Mouse (Mus musculus) CH12.LX (cell line): ENCODE results near the gene Gm21885. TPM values are rescaled to one million over a fixed set of nuclear protein-coding genes. Genes with fewer than 3 reads are reported as not detected.

Experiments
- DNase-seq: peaks from one replicate; pipeline ENCODE4 v3.0.0-alpha.2; 2013; ENCODE audit errors: extremely low read depth
- H3K27ac ChIP-seq: 2 replicates; pipeline ENCODE4 v1.5.1; 2012; ENCODE audit warnings: low read depth, mild to moderate bottlenecking, control low read depth, moderate library complexity; ENCODE audit not compliant: insufficient read depth
- H3K27me3 ChIP-seq: replicated peaks from 2 replicates; pipeline ENCODE3; 2012; ENCODE audit warnings: inconsistent platforms
- H3K36me3 ChIP-seq, 2 experiments: replicated peaks in 1 of 2; 2 replicates each; pipeline versions ENCODE3 to v1.6.1; 2012; ENCODE audit warnings: inconsistent platforms in 1 of 2, low read length in 1 of 2, mild to moderate bottlenecking in 1 of 2, mixed read lengths in 1 of 2, moderate library complexity in 1 of 2; ENCODE audit not compliant: control insufficient read depth in 1 of 2, insufficient read depth in 1 of 2
- H3K4me1 ChIP-seq, 2 experiments: 2 replicates each; pipeline ENCODE4 v1.6.1; 2012; ENCODE audit warnings: inconsistent platforms in 1 of 2, moderate library complexity in 1 of 2; ENCODE audit not compliant: insufficient read depth in 2 of 2, control insufficient read depth in 1 of 2
- H3K4me2 ChIP-seq: 2 replicates; pipeline ENCODE4 v1.6.1; 2012; ENCODE audit warnings: low read depth, mild to moderate bottlenecking, control low read depth; ENCODE audit not compliant: poor library complexity, insufficient read depth, severe bottlenecking
- H3K4me3 ChIP-seq, 3 experiments: fragments of 150-350 bp in 1 of 3; sonication (generic) in 1 of 3; replicated peaks in 1 of 3; 2 replicates each; pipeline versions ENCODE3 to v1.5.1; 2011 to 2012; ENCODE audit warnings: low read depth in 2 of 3, low read length in 2 of 3, mild to moderate bottlenecking in 2 of 3, moderate library complexity in 2 of 3, control low read depth in 1 of 3, improper control_type of control experiment in 1 of 3, inconsistent platforms in 1 of 3, mixed read lengths in 1 of 3; ENCODE audit not compliant: poor library complexity in 1 of 3
- H3K79me2 ChIP-seq: replicated peaks from 2 replicates; pipeline ENCODE4 v1.6.1; 2012; ENCODE audit warnings: mild to moderate bottlenecking, moderate library complexity; ENCODE audit not compliant: control insufficient read depth, poor library complexity, insufficient read depth, severe bottlenecking; ENCODE audit errors: extremely low read depth
- H3K9ac ChIP-seq: 2 replicates; pipeline ENCODE4 v1.6.1; 2012; ENCODE audit warnings: low read depth, mild to moderate bottlenecking, control low read depth, moderate library complexity; ENCODE audit not compliant: insufficient read depth
- H3K9me3 ChIP-seq: replicated peaks from 2 replicates; pipeline ENCODE3; 2012; ENCODE audit warnings: low read length, inconsistent platforms, mixed read lengths
- BHLHE40 ChIP-seq: IDR thresholded peaks from 2 replicates; pipeline ENCODE4 v1.6.1; 2011; ENCODE audit warnings: mild to moderate bottlenecking, low read depth, low read length, improper control_type of control experiment
- CHD1 ChIP-seq: IDR thresholded peaks from 2 replicates; pipeline ENCODE4 v1.6.1; 2012; ENCODE audit warnings: low read depth, low read length, improper control_type of control experiment, inconsistent platforms
- CHD2 ChIP-seq: IDR thresholded peaks from 2 replicates; pipeline ENCODE4 v1.6.1; 2011; ENCODE audit warnings: low read length, improper control_type of control experiment
- CTCF ChIP-seq, 2 experiments: IDR thresholded peaks in 1 of 2; conservative IDR thresholded peaks in 1 of 2; 2 replicates each; pipeline ENCODE4 v1.5.1; 2011 to 2012; ENCODE audit warnings: low read depth in 2 of 2, low read length in 2 of 2, improper control_type of control experiment in 1 of 2, inconsistent platforms in 1 of 2, mild to moderate bottlenecking in 1 of 2, moderate library complexity in 1 of 2
- E2F4 ChIP-seq: IDR thresholded peaks from 2 replicates; pipeline ENCODE4 v1.6.1; 2011; ENCODE audit warnings: low read depth, low read length, improper control_type of control experiment; ENCODE audit not compliant: insufficient replicate concordance
- ELF1 ChIP-seq: IDR thresholded peaks from 2 replicates; pipeline ENCODE4 v1.6.1; 2014; ENCODE audit warnings: low read depth, mild to moderate bottlenecking, inconsistent platforms, low read length, improper control_type of control experiment
- EP300 ChIP-seq: IDR thresholded peaks from 2 replicates; pipeline ENCODE4 v1.6.1; 2011; ENCODE audit warnings: low read length, improper control_type of control experiment
- ETS1 ChIP-seq: conservative IDR thresholded peaks from 2 replicates; pipeline ENCODE4 v1.6.1; 2012; ENCODE audit warnings: low read depth, mild to moderate bottlenecking, inconsistent platforms, low read length, improper control_type of control experiment, moderate library complexity
- HCFC1 ChIP-seq: IDR thresholded peaks from 2 replicates; pipeline ENCODE4 v1.6.1; 2012; ENCODE audit warnings: low read depth, mild to moderate bottlenecking, inconsistent platforms, low read length, improper control_type of control experiment
- IRF4 ChIP-seq: IDR thresholded peaks from 2 replicates; pipeline ENCODE4 v1.6.1; 2014; ENCODE audit warnings: low read depth, mild to moderate bottlenecking, inconsistent platforms, low read length, improper control_type of control experiment
- JUND ChIP-seq: conservative IDR thresholded peaks from 2 replicates; pipeline ENCODE4 v1.6.1; 2011; ENCODE audit warnings: low read depth, low read length, improper control_type of control experiment
- KAT2A ChIP-seq: IDR thresholded peaks from 2 replicates; pipeline ENCODE4 v1.6.1; 2012; ENCODE audit warnings: low read length, improper control_type of control experiment, inconsistent platforms; ENCODE audit not compliant: insufficient replicate concordance
- MAX ChIP-seq: IDR thresholded peaks from 2 replicates; pipeline ENCODE4 v1.6.1; 2011; ENCODE audit warnings: low read length, improper control_type of control experiment
- MAZ ChIP-seq: IDR thresholded peaks from 2 replicates; pipeline ENCODE4 v1.6.1; 2012; ENCODE audit warnings: low read depth, mild to moderate bottlenecking, inconsistent platforms, low read length, improper control_type of control experiment, moderate library complexity
- MEF2A ChIP-seq: IDR thresholded peaks from 2 replicates; pipeline ENCODE4 v1.6.1; 2014; ENCODE audit warnings: low read depth, mild to moderate bottlenecking, inconsistent platforms, low read length, improper control_type of control experiment, borderline replicate concordance
- MXI1 ChIP-seq: IDR thresholded peaks from 2 replicates; pipeline ENCODE4 v1.6.1; 2011; ENCODE audit warnings: mild to moderate bottlenecking, low read depth, low read length, improper control_type of control experiment
- MYC ChIP-seq: IDR thresholded peaks from 2 replicates; pipeline ENCODE4 v1.6.1; 2011; ENCODE audit warnings: low read depth, mild to moderate bottlenecking, improper control_type of control experiment, low read length
- NELFE ChIP-seq: IDR thresholded peaks from 2 replicates; pipeline ENCODE4 v1.6.1; 2011; ENCODE audit warnings: low read depth, low read length, improper control_type of control experiment
- NRF1 ChIP-seq: IDR thresholded peaks from 2 replicates; pipeline ENCODE4 v1.6.1; 2014; ENCODE audit warnings: low read depth, mild to moderate bottlenecking, inconsistent platforms, low read length, improper control_type of control experiment, moderate library complexity
- PAX5 ChIP-seq: IDR thresholded peaks from 2 replicates; pipeline ENCODE4 v1.6.1; 2012; ENCODE audit warnings: low read length, inconsistent platforms, mixed read lengths
- POLR2A ChIP-seq: IDR thresholded peaks from 2 replicates; pipeline ENCODE4 v1.6.1; 2011; ENCODE audit warnings: low read depth, mild to moderate bottlenecking, improper control_type of control experiment, low read length
- POLR2AphosphoS2 ChIP-seq: IDR thresholded peaks from 2 replicates; pipeline ENCODE4 v1.6.1; 2011; ENCODE audit warnings: low read depth, low read length, improper control_type of control experiment
- RAD21 ChIP-seq: IDR thresholded peaks from 2 replicates; pipeline ENCODE4 v1.6.1; 2011; ENCODE audit warnings: low read depth, mild to moderate bottlenecking, low read length, improper control_type of control experiment, moderate library complexity
- SMC3 ChIP-seq: IDR thresholded peaks from 2 replicates; pipeline ENCODE4 v1.6.1; 2011; ENCODE audit warnings: low read depth, low read length, improper control_type of control experiment
- TBP ChIP-seq: conservative IDR thresholded peaks from 2 replicates; pipeline ENCODE4 v1.6.1; 2011; ENCODE audit warnings: low read depth, low read length, improper control_type of control experiment
- UBTF ChIP-seq: IDR thresholded peaks from 2 replicates; pipeline ENCODE4 v1.6.1; 2012; ENCODE audit warnings: low read depth, mild to moderate bottlenecking, inconsistent platforms, low read length, improper control_type of control experiment, moderate library complexity
- USF1 ChIP-seq: IDR thresholded peaks from 2 replicates; pipeline ENCODE4 v1.6.1; 2014; ENCODE audit warnings: low read depth, mild to moderate bottlenecking, inconsistent platforms, low read length, improper control_type of control experiment
- USF2 ChIP-seq: conservative IDR thresholded peaks from 2 replicates; pipeline ENCODE4 v1.6.1; 2011; ENCODE audit warnings: low read depth, low read length, improper control_type of control experiment
- ZC3H11A ChIP-seq: IDR thresholded peaks from 2 replicates; pipeline ENCODE4 v1.6.1; 2012; ENCODE audit warnings: low read depth, mild to moderate bottlenecking, inconsistent platforms, low read length, improper control_type of control experiment
- ZKSCAN1 ChIP-seq: IDR thresholded peaks from 2 replicates; pipeline ENCODE4 v1.6.1; 2012; ENCODE audit warnings: low read depth, inconsistent platforms, low read length, improper control_type of control experiment, borderline replicate concordance
- ZMIZ1 ChIP-seq: IDR thresholded peaks from 2 replicates; pipeline ENCODE4 v1.6.1; 2012; ENCODE audit warnings: low read depth, mild to moderate bottlenecking, inconsistent platforms, low read length, improper control_type of control experiment
- ZNF384 ChIP-seq: IDR thresholded peaks from 2 replicates; pipeline ENCODE4 v1.6.1; 2012; ENCODE audit warnings: low read depth, low read length, improper control_type of control experiment, inconsistent platforms
- dilution Hi-C: fragments of 300-500 bp; cut with MboI; formaldehyde crosslinking; loops from 2 replicates; pipeline ENCODE4 v1.14.3; 2020; ENCODE audit warnings: low sequenced_read_pairs; ENCODE audit not compliant: extremely low pct_unique_long_range_greater_than_20kb, extremely low pct_ligation_motif_present
- in situ Hi-C: fragments of 300-500 bp; cut with MboI; formaldehyde crosslinking; loops from 3 replicates; pipeline ENCODE4 v1.14.3; 2019; ENCODE audit warnings: low sequenced_read_pairs, low pct_ligation_motif_present, low pct_unique_long_range_greater_than_20kb, mixed read lengths
- polyA plus RNA-seq: library from polyadenylated mRNA; unstranded; fragments of >175 nt; gene quantifications from 2 replicates; pipeline ENCODE4 v1.2.1, GENCODE M21; 2012; ENCODE audit warnings: low read depth; ENCODE audit not compliant: insufficient read length
- total RNA-seq, 2 experiments: library from RNA; depleted of rRNA; stranded (reverse); fragments of 300-350 nt in 1 of 2; fragments of >200 nt in 1 of 2; gene quantifications; 2 replicates each; pipeline ENCODE4 v1.2.3; 2012 to 2014

The Gm21885 gene
- total and polyA plus RNA-seq, 3 experiments: 0.21 to 0.30 TPM; not detected in 1

DNA sequence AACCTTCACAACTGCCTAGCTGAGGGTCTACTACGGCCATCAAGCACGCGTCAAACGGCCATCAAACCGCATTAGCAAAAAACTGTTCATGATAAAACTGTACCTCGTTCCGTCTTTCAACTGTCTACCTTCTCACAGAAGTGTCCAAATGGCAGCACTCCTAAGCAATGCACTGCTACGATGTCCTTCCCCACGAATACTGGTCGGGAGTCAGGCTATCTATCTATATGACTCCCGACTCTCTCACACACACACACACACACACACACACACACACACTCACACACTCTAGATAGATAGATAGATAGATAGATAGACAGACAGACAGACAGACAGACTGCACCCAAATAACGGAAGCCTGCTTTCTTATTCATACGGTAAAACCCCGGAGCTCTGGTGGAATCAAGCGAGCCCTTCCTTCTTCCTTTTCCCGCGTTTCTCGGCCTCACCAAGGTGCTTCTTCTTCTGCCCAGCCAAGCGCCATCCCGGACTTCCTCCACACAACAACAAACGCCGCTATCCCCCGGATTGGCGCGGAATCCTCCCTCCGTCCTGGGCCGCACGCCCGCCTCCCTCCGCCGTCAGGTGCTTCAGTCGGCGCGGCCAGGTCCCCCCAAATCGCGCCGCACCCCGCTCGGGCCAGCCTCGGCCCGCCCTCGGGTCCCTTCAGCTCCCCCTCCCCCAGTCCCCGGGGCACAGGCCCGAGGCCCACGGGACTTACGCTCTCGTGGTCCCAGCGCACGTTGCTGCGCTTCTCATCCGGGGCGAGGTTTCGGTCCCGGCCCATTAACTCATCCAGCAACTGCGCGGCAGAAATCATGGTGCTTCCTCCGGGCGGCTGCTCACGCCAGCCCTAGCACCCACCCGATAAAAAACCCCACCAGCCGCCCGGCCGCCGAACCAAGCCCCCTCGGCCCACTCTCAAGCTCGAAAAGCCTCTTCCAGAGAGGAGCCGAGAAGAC, 39.6 kb downstream of the Gm21885 start (continued):
- no peak for TF ChIP-seq ETS1
- peak; percentile 66; the same call in 1 of the 2 replicates for TF ChIP-seq MYC
- no peak for TF ChIP-seq KAT2A
- TF ChIP-seq TBP: no peak
- 0 out of 2 replicates have a peak, but pooled peaks have one; percentile 64 for TF ChIP-seq ZMIZ1
- no peak; the same call in 1 of the 2 replicates for TF ChIP-seq MEF2A
- TF ChIP-seq ZNF384: no peak
- TF ChIP-seq MXI1: 0 out of 2 replicates have a peak, but pooled peaks have one; percentile 70
- TF ChIP-seq POLR2AphosphoS2: peak; percentile 77
- peak; percentile 52; the same call in 1 of the 2 replicates for TF ChIP-seq CHD2
- no peak for TF ChIP-seq USF2
- TF ChIP-seq CHD1: peak; percentile 33
- TF ChIP-seq IRF4: no peak
- TF ChIP-seq E2F4: 0 out of 2 replicates have a peak, but pooled peaks have one; percentile 39
- no peak for TF ChIP-seq NRF1

DNA sequence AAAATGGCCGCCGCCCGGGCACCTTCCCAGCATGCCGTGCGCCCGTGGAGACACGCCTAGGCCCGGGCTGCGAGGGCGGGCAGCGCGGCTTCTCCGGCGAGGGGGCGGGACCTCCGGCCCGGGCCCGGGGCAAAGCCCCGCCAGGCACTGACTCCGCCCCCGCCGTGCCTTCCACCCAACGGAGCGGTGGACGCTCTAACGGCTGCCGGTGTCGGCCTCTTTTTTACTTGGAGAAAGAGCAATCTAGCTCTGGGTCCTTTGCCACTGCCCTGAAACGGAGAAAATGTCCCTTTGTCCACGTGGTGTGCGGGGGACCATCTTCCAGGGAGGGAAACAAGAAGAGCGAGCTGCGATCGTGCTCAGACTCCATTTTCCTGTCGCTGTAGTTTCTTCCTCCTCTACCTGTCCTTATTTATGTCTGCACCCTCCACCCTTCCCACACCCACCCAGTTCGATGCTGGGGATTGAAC, 40.3 kb downstream of the Gm21885 start, which contains the start of gene Luc7l3:
Gene Luc7l3, minus strand, starts transcription at position 58 of the 470 bp plus-strand sequence.
- in situ Hi-C loops: no loop called here
- H3K4me3 ChIP-seq: peak within 1 kb of the TSS; percentile 93 to 100 (median 99)
- dilution Hi-C loops: no loop called here
- H3K9ac ChIP-seq: peak within 1 kb of the TSS; percentile 99
- H3K36me3 ChIP-seq: peaks cover 2 to 25% of the 10 kb centered on the region in 2 experiments
- H3K27me3 ChIP-seq: no peaks in the 10 kb centered on the region
- DNase-seq: peak; percentile 91
- H3K4me1 ChIP-seq: peaks cover 4 to 61% of the 10 kb centered on the region in 2 experiments; a peak in 3 of 4 replicates
- no peaks in the 10 kb centered on the region for H3K9me3 ChIP-seq
- H3K79me2 ChIP-seq: peaks cover 49% of the 10 kb centered on the region
- peak within 1 kb of the TSS; percentile 85 for H3K27ac ChIP-seq
- H3K4me2 ChIP-seq: peak within 1 kb of the TSS; percentile 74
- TF ChIP-seq CHD1 (no peak; the same call in 1 of the 2 replicates), ZMIZ1 (peak; percentile 65; the same call in 1 of the 2 replicates), IRF4 (0 out of 2 replicates have a peak, but pooled peaks have one; percentile 30), CTCF (conservative IDR thresholded peaks at IDR 0.05 in 1 of 2, IDR thresholded peaks at IDR 0.05 in 1 of 2; ENCODE audit: low read depth in 2 of 2, low read length in 2 of 2) (no peak), BHLHE40 (no peak), MAZ (no peak; the same call in 1 of the 2 replicates), ELF1 (no peak), PAX5 (no peak), USF2 (no peak), MXI1 (peak; percentile 66; the same call in 1 of the 2 replicates), EP300 (no peak), CHD2 (no peak), TBP (peak; percentile 36; the same call in 1 of the 2 replicates), ZC3H11A (no peak), ZNF384 (no peak), NELFE (peak; percentile 96), ETS1 (no peak), JUND (no peak), USF1 (no peak), MYC (peak; percentile 80; the same call in 1 of the 2 replicates), POLR2A (peak; percentile 98), NRF1 (peak; percentile 55), MEF2A (no peak), POLR2AphosphoS2 (peak; percentile 86), ZKSCAN1 (no peak), SMC3 (no peak), UBTF (no peak; the same call in 1 of the 2 replicates), HCFC1 (peak; percentile 78), MAX (peak; percentile 72), RAD21 (no peak)
